Mouse (Mus musculus) forebrain, embryonic 13.5 days (tissue): ENCODE data around the gene Nsun2. TPM values are rescaled to one million over a fixed set of nuclear protein-coding genes. Genes with fewer than 3 reads are reported as not detected.

Experiments used
- ATAC-seq: fragments of 200-750 bp; cut with Nextera tagmentation; 2 replicates; pipeline ENCODE4 v1.8.0; 2017
- H3K27ac ChIP-seq: fragments of 300-500 bp; sonication (generic); 2 replicates; pipeline ENCODE4 v1.5.1; 2015; ENCODE audit warnings: inconsistent platforms, mild to moderate bottlenecking, moderate library complexity
- H3K27me3 ChIP-seq: fragments of 300-500 bp; sonication (generic); 2 replicates; pipeline ENCODE4 v1.6.1; 2015; ENCODE audit warnings: mild to moderate bottlenecking, inconsistent platforms
- H3K36me3 ChIP-seq: fragments of 300-500 bp; sonication (generic); 2 replicates; pipeline ENCODE4 v1.6.1; 2015; ENCODE audit warnings: mild to moderate bottlenecking, inconsistent platforms; ENCODE audit not compliant: poor library complexity, severe bottlenecking
- H3K4me1 ChIP-seq: fragments of 300-500 bp; sonication (generic); 2 replicates; pipeline ENCODE4 v1.6.1; 2015; ENCODE audit warnings: inconsistent platforms
- H3K4me2 ChIP-seq: fragments of 300-500 bp; sonication (generic); 2 replicates; pipeline ENCODE4 v1.6.1; 2015; ENCODE audit warnings: inconsistent platforms, mild to moderate bottlenecking, moderate library complexity
- H3K4me3 ChIP-seq: fragments of 300-500 bp; sonication (generic); 2 replicates; pipeline ENCODE4 v1.5.1; 2015; ENCODE audit warnings: mild to moderate bottlenecking, inconsistent platforms
- H3K9ac ChIP-seq: fragments of 300-500 bp; sonication (generic); 2 replicates; pipeline ENCODE4 v1.6.1; 2015; ENCODE audit warnings: mild to moderate bottlenecking, inconsistent platforms
- H3K9me3 ChIP-seq: fragments of 300-500 bp; sonication (generic); replicated peaks from 2 replicates; pipeline ENCODE4 v1.6.1; 2016; ENCODE audit warnings: inconsistent platforms
- WGBS: fragments of 180-500 bp; shearing (Covaris S2); methylation state at CpG from one replicate; pipeline ENCODE4 v1.1.7; 2015; 5-methylcytosine and 5-hydroxymethylcytosine counted together
- polyA plus RNA-seq: library from polyadenylated mRNA; unstranded; fragments of >200 nt; fragmentation: Nextera tagmentation; extraction: Ambion mirVana; gene quantifications from 2 replicates; pipeline ENCODE4 v1.2.1, GENCODE M21; 2015

The Nsun2 gene
- polyA plus RNA-seq, 1 experiment from 2014 or later = 85.5 TPM

DNA sequence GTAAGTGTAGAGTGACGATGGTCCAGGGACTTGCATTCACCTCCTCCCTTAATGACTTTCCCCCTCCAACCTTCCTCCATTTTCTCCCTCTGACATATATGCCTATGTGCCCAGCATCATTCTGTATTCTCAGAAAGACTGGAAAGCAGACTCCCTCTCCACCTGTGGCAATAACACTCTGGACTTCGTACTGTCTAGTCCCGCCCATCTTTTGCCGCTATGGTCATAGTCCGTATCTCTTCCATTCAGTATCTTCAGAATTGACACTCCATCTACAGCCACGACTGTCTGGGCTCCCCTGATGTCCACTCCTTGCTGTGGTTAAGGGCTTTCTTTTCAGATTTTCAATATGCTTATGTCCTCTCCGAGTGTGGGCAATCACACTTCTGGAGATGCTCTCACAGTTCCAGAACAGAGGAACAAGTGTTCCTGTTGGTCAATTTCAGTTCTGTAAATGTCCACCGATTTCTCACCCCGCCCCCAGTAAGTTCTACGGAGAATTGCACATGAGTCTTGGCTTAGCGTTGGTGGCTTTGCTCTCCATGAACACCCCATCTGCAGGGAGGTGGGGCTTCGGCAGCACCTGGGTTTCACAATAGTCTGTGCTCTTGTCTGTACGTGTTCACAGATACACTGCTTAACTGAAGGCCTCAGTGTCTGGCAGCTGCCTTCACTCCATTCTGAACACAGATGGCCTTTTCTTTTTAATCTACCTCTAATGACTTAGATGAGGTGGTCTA is 111.1 kb downstream of the Nsun2 start:
- Histone ChIP-seq H3K4me3 (no peak overlapping the region), H3K9me3 (no peaks in the 10 kb centered on the region), H3K9ac (no peak overlapping the region), H3K36me3 (peaks cover 13% of the 10 kb centered on the region), H3K27me3 (no peaks in the 10 kb centered on the region), H3K27ac (no peak overlapping the region), H3K4me2 (no peak overlapping the region), H3K4me1 (no peaks in the 10 kb centered on the region)
- 86% methylated on average over 13 of the region's 13 CpGs for WGBS
- ATAC-seq = no peak

- no peak overlapping the region for H3K4me3 ChIP-seq
- WGBS = 77% methylated on average over 13 of the region's 13 CpGs
- no peak overlapping the region for H3K4me2 ChIP-seq
- no peaks in the 10 kb centered on the region for H3K9me3 ChIP-seq
- no peaks in the 10 kb centered on the region for H3K27me3 ChIP-seq
- H3K36me3 ChIP-seq = peaks cover under 1% of the 10 kb centered on the region
- no peaks in the 10 kb centered on the region for H3K4me1 ChIP-seq
- H3K9ac ChIP-seq = no peak overlapping the region
- H3K27ac ChIP-seq = no peak overlapping the region
- no peak for ATAC-seq
Measured at GRCm38 (mm10) chr13:69645694-69646423, 112.3 kb downstream of the Nsun2 start.

DNA sequence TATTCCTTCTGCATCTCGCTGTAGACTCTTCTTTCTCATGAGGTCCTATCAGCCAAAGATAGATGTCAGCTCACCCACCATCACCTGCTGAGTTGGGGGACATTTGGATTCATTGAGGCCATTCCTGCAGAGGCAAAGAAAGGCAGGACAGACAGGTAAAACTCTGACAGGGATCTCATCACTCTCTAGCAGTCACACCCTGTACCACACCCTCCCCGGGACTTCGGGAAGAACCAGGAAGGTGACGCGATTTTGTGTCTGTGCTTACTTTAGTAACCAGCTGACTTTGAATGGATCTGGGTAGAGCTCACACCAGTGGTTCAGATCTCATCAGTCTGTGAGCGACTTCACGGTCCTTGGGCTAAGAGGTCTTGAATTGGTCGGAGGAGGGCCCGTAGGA is 112.9 kb downstream of the Nsun2 start:
- H3K4me3 ChIP-seq = no peak overlapping the region
- H3K27ac ChIP-seq = no peak overlapping the region
- no peak for ATAC-seq
- H3K27me3 ChIP-seq = no peaks in the 10 kb centered on the region
- H3K9me3 ChIP-seq = no peaks in the 10 kb centered on the region
- 86% methylated on average over 9 of the region's 9 CpGs for WGBS
- no peak overlapping the region for H3K4me2 ChIP-seq
- H3K9ac ChIP-seq = no peak overlapping the region
- H3K4me1 ChIP-seq = no peaks in the 10 kb centered on the region
- H3K36me3 ChIP-seq = no peaks in the 10 kb centered on the region

DNA sequence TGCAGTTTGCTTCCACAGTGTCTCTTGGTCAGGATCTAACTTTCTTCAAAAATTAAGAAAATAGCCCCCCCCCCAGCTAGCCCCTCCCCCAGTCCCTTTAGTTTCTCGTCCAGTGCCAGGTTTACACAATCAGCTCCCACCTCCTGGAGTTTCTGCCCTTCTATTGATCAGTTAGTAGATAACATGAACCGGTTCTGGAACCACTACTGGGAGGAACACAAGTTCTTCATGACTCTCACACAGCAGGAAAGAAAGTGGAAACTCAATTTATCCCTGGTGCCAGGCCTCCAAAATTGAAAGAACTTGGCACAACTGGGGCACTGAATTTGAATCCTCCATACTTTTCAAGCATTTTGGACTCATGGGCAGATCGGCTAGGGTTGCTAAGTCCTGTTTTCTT is 121.0 kb downstream of the Nsun2 start:
- Histone ChIP-seq H3K27ac (no peak overlapping the region), H3K4me3 (no peak overlapping the region), H3K9ac (no peak overlapping the region), H3K27me3 (no peaks in the 10 kb centered on the region), H3K4me1 (no peaks in the 10 kb centered on the region), H3K4me2 (no peak overlapping the region), H3K36me3 (no peaks in the 10 kb centered on the region), H3K9me3 (no peaks in the 10 kb centered on the region)
- ATAC-seq = no peak
- 82% methylated on average over 3 of the region's 3 CpGs for WGBS

DNA sequence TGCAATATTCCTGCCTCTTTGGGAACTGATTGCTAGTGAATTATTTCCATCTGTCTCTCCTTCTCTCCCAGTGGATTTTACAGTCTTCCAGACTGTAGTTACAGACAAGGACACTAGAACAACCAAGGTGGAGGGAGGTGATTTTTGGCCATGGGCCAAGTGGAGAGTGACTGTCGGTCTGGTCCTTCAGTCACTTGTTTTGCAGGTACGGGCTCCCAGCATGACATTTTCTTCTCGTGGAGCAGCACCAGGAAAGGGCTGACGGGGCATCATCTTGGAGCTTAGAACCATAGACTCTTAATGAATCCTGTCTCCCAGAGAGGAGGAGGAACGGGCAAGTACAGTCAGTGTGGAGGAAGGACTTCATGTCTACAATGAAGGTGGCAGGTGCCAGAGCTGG is 138.6 kb downstream of the Nsun2 start:
- Histone ChIP-seq H3K4me2 (no peak overlapping the region), H3K27ac (no peak overlapping the region), H3K4me1 (no peaks in the 10 kb centered on the region), H3K9ac (no peak overlapping the region), H3K9me3 (no peaks in the 10 kb centered on the region), H3K27me3 (no peaks in the 10 kb centered on the region), H3K4me3 (no peak overlapping the region), H3K36me3 (no peaks in the 10 kb centered on the region)
- no peak for ATAC-seq
- WGBS = 89% methylated on average over 5 of the region's 5 CpGs

- H3K9ac ChIP-seq = no peak overlapping the region
- no peaks in the 10 kb centered on the region for H3K4me1 ChIP-seq
- no peak for ATAC-seq
- WGBS = 95% methylated on average over 10 of the region's 10 CpGs
- no peak overlapping the region for H3K27ac ChIP-seq
- no peaks in the 10 kb centered on the region for H3K36me3 ChIP-seq
- H3K4me2 ChIP-seq = no peak overlapping the region
- no peaks in the 10 kb centered on the region for H3K27me3 ChIP-seq
- H3K9me3 ChIP-seq = no peaks in the 10 kb centered on the region
- no peak overlapping the region for H3K4me3 ChIP-seq
Measured at GRCm38 (mm10) chr13:69672565-69672964, 139.0 kb downstream of the Nsun2 start.

GRCm38 (mm10) chr13:69673197-69673920 is 139.8 kb downstream of the Nsun2 start:
- ATAC-seq = no peak
- Histone ChIP-seq H3K27ac (no peak overlapping the region), H3K9me3 (no peaks in the 10 kb centered on the region), H3K9ac (no peak overlapping the region), H3K27me3 (no peaks in the 10 kb centered on the region), H3K4me1 (no peaks in the 10 kb centered on the region), H3K36me3 (no peaks in the 10 kb centered on the region), H3K4me3 (no peak overlapping the region), H3K4me2 (no peak overlapping the region)
- 82% methylated on average over 5 of the region's 5 CpGs for WGBS

DNA sequence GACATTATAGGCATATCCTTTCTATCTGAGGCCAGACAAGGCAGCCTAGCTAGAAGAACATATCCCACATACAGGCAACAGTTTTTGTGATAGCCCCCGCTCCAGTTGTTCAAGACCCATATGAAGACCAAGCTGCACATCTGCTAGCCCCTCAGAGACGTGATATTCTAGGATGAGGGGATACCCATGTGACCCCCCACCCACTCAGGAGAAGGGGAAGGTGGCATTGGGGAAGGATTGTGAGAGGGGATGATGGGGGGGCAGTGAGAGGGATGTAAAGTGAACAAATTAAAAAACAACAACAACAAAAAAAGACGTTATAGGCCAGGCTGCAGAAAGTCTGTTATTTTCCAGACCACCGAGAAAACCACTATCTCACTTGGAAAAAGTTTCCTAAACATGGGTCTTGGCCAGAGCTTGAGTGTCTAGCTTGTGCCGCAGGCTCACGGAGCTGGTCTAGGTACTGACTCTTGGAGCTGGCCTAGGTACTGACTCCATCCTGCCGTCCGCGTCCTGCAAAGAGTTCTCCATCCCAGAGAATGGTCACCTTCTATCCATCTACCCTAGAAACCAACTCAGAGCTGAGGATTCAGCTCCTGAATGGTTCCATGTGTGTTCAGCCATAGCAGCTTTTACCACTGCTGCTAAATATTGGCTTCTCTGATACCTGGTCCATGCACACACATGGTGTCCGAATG is 140.5 kb downstream of the Nsun2 start:
- H3K9ac ChIP-seq = no peak overlapping the region
- H3K4me1 ChIP-seq = no peaks in the 10 kb centered on the region
- ATAC-seq = no peak
- H3K9me3 ChIP-seq = no peaks in the 10 kb centered on the region
- no peak overlapping the region for H3K27ac ChIP-seq
- no peaks in the 10 kb centered on the region for H3K36me3 ChIP-seq
- H3K27me3 ChIP-seq = no peaks in the 10 kb centered on the region
- H3K4me2 ChIP-seq = no peak overlapping the region
- WGBS = 73% methylated on average over 10 of the region's 10 CpGs
- no peak overlapping the region for H3K4me3 ChIP-seq

Other genes with a start within 250 kb of the Nsun2 start
- 7.3 and 7.5 TPM in 2 replicates for gene Tent4a, start 871 bp downstream of the Nsun2 start, polyA plus RNA-seq
- 25.4 and 31.6 TPM in 2 replicates for gene Srd5a1, start 77.7 kb downstream of the Nsun2 start, polyA plus RNA-seq
- gene Ube2ql1, start 206.1 kb downstream of the Nsun2 start, polyA plus RNA-seq = 10.5 and 11.4 TPM in 2 replicates